Mouse (Mus musculus): ENCODE results near the gene Ttc38. TPM values are rescaled to one million over a fixed set of nuclear protein-coding genes. Genes with fewer than 3 reads are reported as not detected.
"Not testable (repeated sequence)": the region's sequence is repeated elsewhere in the genome, so short reads cannot be mapped to it uniquely, and the experiment has no call there.

Ttc38 gene
- total RNA-seq, 2 experiments from 2014 or later = 5.2 to 5.3 TPM

GRCm38 (mm10) chr15:85826676-85827075, 5.4 kb upstream of the Ttc38 start:
- no peak for DNase-seq

- no peak for DNase-seq
These were observed 4.0 kb upstream of the Ttc38 start for GRCm38 (mm10) chr15:85828071-85828470.

- no peak for DNase-seq
These were observed 2.6 kb upstream of the Ttc38 start for GRCm38 (mm10) chr15:85829470-85829869.

GRCm38 (mm10) chr15:85832599-85832998, 493 bp downstream of the Ttc38 start:
- no peak for DNase-seq

GRCm38 (mm10) chr15:85835335-85835734, 3.2 kb downstream of the Ttc38 start:
- DNase-seq = no peak

- no peak for DNase-seq
These were observed 4.8 kb downstream of the Ttc38 start for GRCm38 (mm10) chr15:85836887-85837286.

- DNase-seq = peak; percentile 61
These were observed 8.9 kb downstream of the Ttc38 start for GRCm38 (mm10) chr15:85840983-85841382.

- DNase-seq = no peak
These were observed 9.8 kb downstream of the Ttc38 start for GRCm38 (mm10) chr15:85841796-85842360.

GRCm38 (mm10) chr15:85845071-85845470, 13.0 kb downstream of the Ttc38 start:
- no peak for DNase-seq

GRCm38 (mm10) chr15:85851656-85852392, 19.7 kb downstream of the Ttc38 start:
- DNase-seq = no peak

GRCm38 (mm10) chr15:85858980-85859489, 26.9 kb downstream of the Ttc38 start:
- peak; percentile 11 for DNase-seq

GRCm38 (mm10) chr15:85859490-85860031, 27.5 kb downstream of the Ttc38 start, which contains the start of gene Gtse1:
Gtse1 (plus strand) TSS chr15:85859745.
- DNase-seq = peak; percentile 95

GRCm38 (mm10) chr15:85865913-85866312, 33.8 kb downstream of the Ttc38 start:
- DNase-seq = not testable (repeated sequence)

GRCm38 (mm10) chr15:85867696-85868095, 35.6 kb downstream of the Ttc38 start:
- peak; percentile 82 for DNase-seq

GRCm38 (mm10) chr15:85877336-85877735, 45.2 kb downstream of the Ttc38 start:
- no peak for DNase-seq

GRCm38 (mm10) chr15:85878848-85879497, 46.9 kb downstream of the Ttc38 start, which contains the start of gene Trmu:
Trmu (plus strand) TSS chr15:85879312.
- DNase-seq = peak; percentile 93

- no peak for DNase-seq
These were observed 47.4 kb downstream of the Ttc38 start for GRCm38 (mm10) chr15:85879498-85879895.

- DNase-seq = no peak
These were observed 53.5 kb downstream of the Ttc38 start for GRCm38 (mm10) chr15:85885606-85886005.

- no peak for DNase-seq
These were observed 57.1 kb downstream of the Ttc38 start for GRCm38 (mm10) chr15:85889235-85889634.

- DNase-seq = no peak
These were observed 59.9 kb downstream of the Ttc38 start for GRCm38 (mm10) chr15:85891971-85892370.

GRCm38 (mm10) chr15:85892498-85893118, 60.5 kb downstream of the Ttc38 start:
- DNase-seq = no peak

- DNase-seq = no peak
These were observed 61.8 kb downstream of the Ttc38 start for GRCm38 (mm10) chr15:85893871-85894270.
